Mouse (Mus musculus) liver, adult 2 months (tissue): ENCODE measurements at regions not wholly inside any gene's neighbourhood (a gene's known extent, or its start where the extent isn't known, plus 50 kb on each side); places are given as distances from the start of the nearest gene placed in this dataset.
"Not testable (repeated sequence)": the region's sequence is repeated elsewhere in the genome, so short reads cannot be mapped to it uniquely, and the experiment has no call there.

Experiments
- CTCF ChIP-seq: fragments of 200-500 bp; IDR thresholded peaks from 2 replicates; pipeline ENCODE4 v1.5.1; 2011; ENCODE audit warnings: low read depth, low read length, control low read depth
- POLR2A ChIP-seq: fragments of 200-500 bp; IDR thresholded peaks from 2 replicates; pipeline ENCODE4 v1.6.1; 2011; ENCODE audit warnings: low read length, control low read depth; ENCODE audit not compliant: insufficient read depth; ENCODE audit errors: extremely low read depth

DNA sequence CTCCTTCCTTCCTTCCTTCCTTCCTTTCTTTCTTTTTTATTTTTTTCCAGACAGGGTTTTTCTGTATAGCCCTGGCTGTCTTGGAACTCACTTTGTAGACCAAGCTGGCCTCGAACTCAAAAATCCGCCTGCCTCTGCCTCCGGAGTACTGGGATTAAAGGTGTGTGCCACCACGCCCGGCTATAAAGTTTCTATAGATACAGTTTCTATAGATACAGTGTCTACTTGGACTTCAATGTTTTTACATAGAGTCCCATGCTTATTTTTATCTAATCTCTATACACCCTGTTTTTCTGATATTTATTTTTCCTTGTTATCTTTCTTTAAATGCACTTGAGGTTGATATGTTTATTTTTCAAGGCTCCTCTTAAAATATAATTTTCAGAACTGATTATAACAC is 364.0 kb downstream of the Sfmbt2 start:
- not testable (repeated sequence) for TF ChIP-seq CTCF, POLR2A
